Mouse (Mus musculus) regulatory T cell (primary cell): ENCODE measurements around the gene Lrch4.

Source experiments
- in situ Hi-C: fragments of 300-600 bp; cut with MboI, MseI; formaldehyde crosslinking; loops from one replicate; pipeline ENCODE4 v1.15.1; 2025; ENCODE audit warnings: high pct_unique_total_duplicates

Gene Lrch4

GRCm38 (mm10) chr5:137686127-137686790 is 57.3 kb downstream of the Lrch4 start:
- in situ Hi-C loops = no loop called here

- in situ Hi-C loops = no loop called here
These were observed 61.1 kb downstream of the Lrch4 start for GRCm38 (mm10) chr5:137689974-137690373.

GRCm38 (mm10) chr5:137690531-137690930 is 61.6 kb downstream of the Lrch4 start:
- in situ Hi-C loops = no loop called here
